Mouse (Mus musculus) bone marrow, adult 2 months (tissue): ENCODE results near the gene Ing5.

Source experiments
- CTCF ChIP-seq: fragments of 200-500 bp; IDR thresholded peaks from 2 replicates; pipeline ENCODE4 v1.5.1; 2011; ENCODE audit warnings: low read length, control low read depth; ENCODE audit not compliant: control insufficient read depth, insufficient read depth
- POLR2A ChIP-seq: fragments of 200-500 bp; IDR thresholded peaks from 2 replicates; pipeline ENCODE4 v1.6.1; 2011; ENCODE audit warnings: low read depth, mild to moderate bottlenecking, control low read depth, low read length, borderline replicate concordance; ENCODE audit not compliant: control insufficient read depth

- TF ChIP-seq CTCF (no peak), POLR2A (peak; percentile 87; the same call in 1 of the 2 replicates)
These were observed 49.0 kb upstream of the Ing5 start, which contains the start of gene Thap4 for GRCm38 (mm10) chr1:93754573-93755290.
